Mouse (Mus musculus) spleen, adult 2 months (tissue): ENCODE results near the gene Hira.

ENCODE experiments used
- CTCF ChIP-seq: fragments of 200-500 bp; IDR thresholded peaks from 2 replicates; pipeline ENCODE4 v1.5.1; 2011; ENCODE audit warnings: mild to moderate bottlenecking, inconsistent platforms; ENCODE audit not compliant: insufficient read depth, insufficient read length, insufficient replicate concordance; ENCODE audit errors: extremely low read depth
- POLR2A ChIP-seq: fragments of 200-500 bp; IDR thresholded peaks from 2 replicates; pipeline ENCODE4 v1.6.1; 2011; ENCODE audit warnings: low read depth, low read length, inconsistent platforms

DNA sequence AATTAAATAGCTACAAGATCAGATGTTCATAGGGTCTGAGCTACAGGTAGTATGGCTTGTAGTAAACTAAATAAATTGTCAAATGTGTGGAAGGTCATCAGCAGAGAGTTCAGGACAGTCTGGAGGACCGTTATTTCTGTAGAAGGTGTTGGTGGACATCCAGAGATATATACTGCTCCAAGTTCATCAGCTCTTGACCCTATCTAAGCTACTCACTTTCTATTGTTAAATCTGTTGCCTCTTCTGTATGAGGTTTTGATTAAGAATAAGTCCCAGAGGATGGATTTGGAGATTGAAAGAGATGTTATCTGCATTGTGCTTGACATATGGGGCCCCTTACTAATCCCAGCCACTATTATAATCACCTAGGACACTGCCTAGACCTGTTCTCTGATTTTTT, 129.9 kb downstream of the Hira start:
- no peak for TF ChIP-seq CTCF
- no peak for TF ChIP-seq POLR2A
